Mouse (Mus musculus) colon, adult 2 months (tissue): ENCODE data around the gene H2al1d. TPM values are rescaled to one million over a fixed set of nuclear protein-coding genes. Genes with fewer than 3 reads are reported as not detected.

ENCODE experiments used
- polyA plus RNA-seq: library from polyadenylated mRNA; depleted of rRNA; stranded (reverse); fragments of >200 nt; gene quantifications from 2 replicates; pipeline ENCODE4 v1.2.3, GENCODE M21; 2012; rRNA removed

The H2al1d gene
- not detected in 2 replicates for polyA plus RNA-seq

GRCm38 (mm10) chrX:11308524-11308923, at the start of gene H2al1d:
H2al1d (plus strand) TSS chrX:11308824.

DNA sequence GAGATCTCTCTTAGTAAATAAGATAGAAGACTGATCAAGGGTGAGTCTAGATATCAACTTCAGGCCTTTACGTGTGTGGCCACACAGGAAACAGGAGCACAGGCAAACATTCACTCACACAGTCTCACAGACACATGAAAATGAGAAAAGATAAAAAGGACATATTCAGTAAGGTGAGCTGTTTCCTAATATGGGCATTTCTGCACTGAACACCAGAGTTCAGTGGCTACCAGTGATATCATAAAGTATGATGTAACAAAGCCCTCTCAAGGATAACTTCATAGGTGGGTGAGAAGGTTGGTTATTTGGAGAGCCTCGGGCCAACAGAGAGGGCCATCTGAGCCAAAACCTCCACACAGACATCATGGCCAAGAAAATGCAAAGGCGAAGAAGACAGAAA, 9.7 kb upstream of the H2al1d start, which contains the start of gene H2al1a:
TSS of gene H2al1a (plus strand) at position 301 of the 400 bp plus-strand sequence.

DNA sequence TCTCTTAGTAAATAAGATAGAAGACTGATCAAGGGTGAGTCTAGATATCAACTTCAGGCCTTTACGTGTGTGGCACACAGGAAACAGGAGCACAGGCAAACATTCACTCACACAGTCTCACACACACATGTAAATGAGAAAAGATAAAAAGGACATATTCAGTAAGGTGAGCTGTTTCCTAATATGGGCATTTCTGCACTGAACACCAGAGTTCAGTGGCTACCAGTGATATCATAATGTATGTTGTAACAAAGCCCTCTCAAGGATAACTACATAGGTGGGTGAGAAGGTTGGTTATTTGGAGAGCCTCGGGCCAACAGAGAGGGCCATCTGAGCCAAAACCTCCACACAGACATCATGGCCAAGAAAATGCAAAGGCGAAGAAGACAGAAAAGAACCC, 6.5 kb upstream of the H2al1d start, which contains the start of gene H2al1b:
TSS of gene H2al1b (plus strand) at position 301 of the 400 bp plus-strand sequence.

GRCm38 (mm10) chrX:11305355-11305754, 3.3 kb upstream of the H2al1d start, which contains the start of gene H2al1c:
H2al1c (plus strand) TSS chrX:11305655.

GRCm38 (mm10) chrX:11311634-11312033, 3.0 kb downstream of the H2al1d start, which contains the start of gene H2al1e:
H2al1e (plus strand) TSS chrX:11311934.

GRCm38 (mm10) chrX:11314858-11315257, 6.2 kb downstream of the H2al1d start, which contains the start of gene H2al1f:
H2al1f (plus strand) TSS chrX:11315158.

GRCm38 (mm10) chrX:11317956-11318355, 9.3 kb downstream of the H2al1d start, which contains the start of gene H2al1g:
H2al1g (plus strand) TSS chrX:11318256.

DNA sequence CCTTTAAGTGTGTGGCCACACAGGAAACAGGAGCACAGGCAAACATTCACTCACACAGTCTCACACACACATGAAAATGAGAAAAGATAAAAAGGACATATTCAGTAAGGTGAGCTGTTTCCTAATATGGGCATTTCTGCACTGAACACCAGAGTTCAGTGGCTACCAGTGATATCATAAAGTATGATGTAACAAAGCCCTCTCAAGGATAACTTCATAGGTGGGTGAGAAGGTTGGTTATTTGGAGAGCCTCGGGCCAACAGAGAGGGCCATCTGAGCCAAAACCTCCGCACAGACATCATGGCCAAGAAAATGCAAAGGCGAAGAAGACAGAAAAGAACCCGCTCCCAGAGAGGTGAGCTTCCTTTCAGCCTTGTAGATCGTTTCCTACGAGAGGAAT, 12.6 kb downstream of the H2al1d start, which contains the start of gene H2al1h:
TSS of gene H2al1h (plus strand) at position 301 of the 400 bp plus-strand sequence.

GRCm38 (mm10) chrX:11324359-11324758, 15.7 kb downstream of the H2al1d start, which contains the start of gene H2al1i:
H2al1i (plus strand) TSS chrX:11324659.

GRCm38 (mm10) chrX:11327522-11327921, 18.9 kb downstream of the H2al1d start, which contains the start of gene H2al1j:
H2al1j (plus strand) TSS chrX:11327822.

Other genes starting within 250 kb of the H2al1d start
- not detected in 2 replicates for gene H2al1a, start 9.6 kb upstream of the H2al1d start, polyA plus RNA-seq
- gene H2al1b, start 6.4 kb upstream of the H2al1d start, polyA plus RNA-seq: not detected in 2 replicates
- gene H2al1c, start 3.2 kb upstream of the H2al1d start, polyA plus RNA-seq: not detected in 2 replicates
- not detected in 2 replicates for gene H2al1e, start 3.1 kb downstream of the H2al1d start, polyA plus RNA-seq
- gene H2al1f, start 6.3 kb downstream of the H2al1d start, polyA plus RNA-seq: not detected in 2 replicates
- gene H2al1g, start 9.4 kb downstream of the H2al1d start, polyA plus RNA-seq: not detected in 2 replicates
- gene H2al1h, start 12.7 kb downstream of the H2al1d start, polyA plus RNA-seq: not detected in 2 replicates
- not detected in 2 replicates for gene H2al1i, start 15.8 kb downstream of the H2al1d start, polyA plus RNA-seq
- not detected in 2 replicates for gene H2al1j, start 19.0 kb downstream of the H2al1d start, polyA plus RNA-seq